Mouse (Mus musculus): ENCODE data around the gene Gm20388.

- TF ChIP-seq CTCF (IDR thresholded peaks at IDR 0.05; ENCODE audit: low read depth, low read length) (no peak), POLR2A (IDR thresholded peaks at IDR 0.05; ENCODE audit: insufficient read depth, low read length) (no peak), EP300 (IDR thresholded peaks at IDR 0.05; ENCODE audit: insufficient read depth, low read depth, low read length) (no peak)
Observed at GRCm38 (mm10) chr8:122345181-122346095, 2434.8 kb downstream of the Gm20388 start.

Data from ES-Bruce4 (cell line).